Mouse (Mus musculus) myocyte (in vitro differentiated cells): Measurements from ENCODE around the gene Gtf2ird2.

Experiments
- CEBPB ChIP-seq: IDR thresholded peaks from 2 replicates; pipeline ENCODE4 v1.6.1; 2011; ENCODE audit warnings: mild to moderate bottlenecking, moderate library complexity; ENCODE audit not compliant: poor library complexity, insufficient read depth, severe bottlenecking
- E2F4 ChIP-seq: IDR thresholded peaks from one replicate; pipeline ENCODE4 v1.6.1; 2011; ENCODE audit warnings: mild to moderate bottlenecking, control low read depth, moderate library complexity; ENCODE audit not compliant: insufficient read depth
- MAX ChIP-seq: IDR thresholded peaks from one replicate; pipeline ENCODE4 v1.6.1; 2011; ENCODE audit warnings: low read depth, mild to moderate bottlenecking, control low read depth
- POLR2A ChIP-seq: IDR thresholded peaks from one replicate; pipeline ENCODE4 v1.6.1; 2011; ENCODE audit warnings: low read depth, mild to moderate bottlenecking, control low read depth, moderate library complexity; ENCODE audit not compliant: insufficient read length
- POLR2AphosphoS2 ChIP-seq: IDR thresholded peaks from one replicate; pipeline ENCODE4 v1.6.1; 2011; ENCODE audit warnings: low read depth, control low read depth; ENCODE audit not compliant: insufficient read length
- REST ChIP-seq: IDR thresholded peaks from one replicate; pipeline ENCODE4 v1.6.1; 2011; ENCODE audit warnings: mild to moderate bottlenecking, control low read depth, moderate library complexity; ENCODE audit not compliant: insufficient read depth, insufficient read length
- SRF ChIP-seq: IDR thresholded peaks from one replicate; pipeline ENCODE4 v1.6.1; 2011; ENCODE audit warnings: low read depth; ENCODE audit not compliant: control insufficient read depth, insufficient read length
- TCF12 ChIP-seq: IDR thresholded peaks from one replicate; pipeline ENCODE4 v1.6.1; 2011; ENCODE audit warnings: mild to moderate bottlenecking, control low read depth; ENCODE audit not compliant: poor library complexity, insufficient read depth, severe bottlenecking
- TCF3 ChIP-seq: IDR thresholded peaks from one replicate; pipeline ENCODE4 v1.6.1; 2011; ENCODE audit warnings: low read depth, control low read depth; ENCODE audit not compliant: insufficient read length

- TF ChIP-seq POLR2A (no peak), REST (no peak), SRF (no peak), CEBPB (no peak), E2F4 (no peak), TCF12 (no peak), TCF3 (no peak), MAX (no peak), POLR2AphosphoS2 (no peak)
Observed at GRCm38 (mm10) chr5:134258395-134258794, 74.6 kb downstream of the Gtf2ird2 start.
